Mouse (Mus musculus): ENCODE results near the gene Tbc1d10c. TPM values are rescaled to one million over a fixed set of nuclear protein-coding genes. Genes with fewer than 3 reads are reported as not detected.
A peak's percentile ranks its signal among the peaks of the same experiment; 100 is the strongest.

The Tbc1d10c gene
- total RNA-seq (2012; rRNA removed) = 46.3 and 57.8 TPM in 2 replicates
- 43.5 and 51.5 TPM in 2 replicates for total RNA-seq (2014; rRNA removed)
- 57.4 and 58.5 TPM in 2 replicates for polyA plus RNA-seq (2012; ENCODE audit: insufficient read length, low read depth)

DNA sequence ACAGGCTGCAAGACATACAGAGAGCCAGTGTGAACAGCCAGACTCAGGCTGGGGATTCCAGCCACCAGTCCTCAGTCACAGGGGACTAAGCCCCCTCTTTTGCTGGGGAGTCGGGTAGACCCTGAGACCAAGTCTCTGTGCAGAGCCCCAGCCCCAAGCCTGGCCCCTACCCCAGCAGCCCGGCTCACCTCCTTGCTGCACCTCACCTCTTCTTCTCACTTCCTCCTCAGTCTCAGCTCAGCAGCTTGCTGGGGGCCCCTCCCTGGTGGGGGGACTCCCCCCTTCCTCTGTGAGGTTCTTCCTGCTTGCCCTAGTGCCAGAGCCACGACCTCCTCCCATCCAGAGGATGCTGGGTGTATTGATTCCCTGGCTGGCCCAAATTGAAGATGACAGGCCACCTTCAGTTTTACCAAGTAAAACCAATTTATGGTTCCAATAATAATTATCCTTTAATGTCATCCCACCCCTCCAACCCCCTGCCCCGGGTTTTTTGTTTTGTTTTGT, at the start of gene Tbc1d10c:
Gene Tbc1d10c, minus strand, starts transcription at position 454 of the 504 bp plus-strand sequence.
- Histone ChIP-seq H3K9ac (ENCODE audit: insufficient read depth, low read depth) (peak within 1 kb of the TSS; percentile 74), H3K27me3 (replicated peaks) (no peaks in the 10 kb centered on the region), H3K36me3 (replicated peaks in 1 of 2; ENCODE audit: control insufficient read depth in 1 of 2, insufficient read depth in 1 of 2, low read length in 1 of 2) (peaks cover 48 to 63% of the 10 kb centered on the region in 2 experiments), H3K9me3 (replicated peaks; ENCODE audit: low read length) (no peaks in the 10 kb centered on the region), H3K79me2 (replicated peaks; ENCODE audit: control insufficient read depth, extremely low read depth, insufficient read depth, poor library complexity, severe bottlenecking) (peaks cover 46% of the 10 kb centered on the region), H3K4me3 (replicated peaks in 1 of 3; ENCODE audit: low read depth in 2 of 3, low read length in 2 of 3, poor library complexity in 1 of 3) (peak within 1 kb of the TSS; percentile 86 to 89 (median 87)), H3K4me1 (ENCODE audit: control insufficient read depth in 1 of 2, insufficient read depth in 2 of 2) (peaks cover 19 to 65% of the 10 kb centered on the region in 2 experiments), H3K4me2 (ENCODE audit: insufficient read depth, low read depth, poor library complexity, severe bottlenecking) (peak within 1 kb of the TSS; percentile 70), H3K27ac (ENCODE audit: insufficient read depth, low read depth) (peak within 1 kb of the TSS; percentile 82)
- peak; percentile 88 for DNase-seq (ENCODE audit: extremely low read depth)
- no peak for TF ChIP-seq JUND (conservative IDR thresholded peaks at IDR 0.05; ENCODE audit: low read depth, low read length)
- TF ChIP-seq ZKSCAN1 (IDR thresholded peaks at IDR 0.05; ENCODE audit: borderline replicate concordance, low read depth, low read length) = no peak
- TF ChIP-seq CHD1 (IDR thresholded peaks at IDR 0.05; ENCODE audit: low read depth, low read length) = no peak
- peak; percentile 47; the same call in 1 of the 2 replicates for TF ChIP-seq ETS1 (conservative IDR thresholded peaks at IDR 0.05; ENCODE audit: low read depth, low read length)
- TF ChIP-seq TBP (conservative IDR thresholded peaks at IDR 0.05; ENCODE audit: low read depth, low read length) = no peak; the same call in 1 of the 2 replicates
- TF ChIP-seq E2F4 (IDR thresholded peaks at IDR 0.05; ENCODE audit: insufficient replicate concordance, low read depth, low read length) = no peak
- no peak for TF ChIP-seq GABPA (IDR thresholded peaks at IDR 0.05; ENCODE audit: insufficient replicate concordance, low read depth, low read length)
- peak; percentile 30; the same call in 1 of the 2 replicates for TF ChIP-seq HCFC1 (IDR thresholded peaks at IDR 0.05; ENCODE audit: low read depth, low read length)
- TF ChIP-seq UBTF (IDR thresholded peaks at IDR 0.05; ENCODE audit: low read depth, low read length) = 0 out of 2 replicates have a peak, but pooled peaks have one; percentile 23
- no peak for TF ChIP-seq JUN (IDR thresholded peaks at IDR 0.05; ENCODE audit: insufficient read depth, low read depth, low read length)
- peak; percentile 69 for TF ChIP-seq MEF2A (IDR thresholded peaks at IDR 0.05; ENCODE audit: borderline replicate concordance, low read depth, low read length)
- peak; percentile 24; the same call in 1 of the 2 replicates for TF ChIP-seq BHLHE40 (IDR thresholded peaks at IDR 0.05; ENCODE audit: low read depth, low read length)
- peak; percentile 81 for TF ChIP-seq ELF1 (IDR thresholded peaks at IDR 0.05; ENCODE audit: low read depth, low read length)
- no peak; the same call in 1 of the 2 replicates for TF ChIP-seq ZNF384 (IDR thresholded peaks at IDR 0.05; ENCODE audit: low read depth, low read length)
- peak; percentile 64; the same call in 1 of the 2 replicates for TF ChIP-seq CHD2 (IDR thresholded peaks at IDR 0.05; ENCODE audit: low read length)
- peak; percentile 98 for TF ChIP-seq MAZ (IDR thresholded peaks at IDR 0.05; ENCODE audit: low read depth, low read length)
- TF ChIP-seq POLR2A (IDR thresholded peaks at IDR 0.05; ENCODE audit: low read depth, low read length) = peak; percentile 63
- peak; percentile 69; the same call in 1 of the 2 replicates for TF ChIP-seq TCF12 (IDR thresholded peaks at IDR 0.05; ENCODE audit: low read depth, low read length)
- no peak for TF ChIP-seq KAT2A (IDR thresholded peaks at IDR 0.05; ENCODE audit: insufficient replicate concordance, low read length)
- peak; percentile 93 for TF ChIP-seq IRF4 (IDR thresholded peaks at IDR 0.05; ENCODE audit: low read depth, low read length)
- no peak for TF ChIP-seq PAX5 (IDR thresholded peaks at IDR 0.05; ENCODE audit: low read length)
- no peak; the same call in 1 of the 2 replicates for TF ChIP-seq NRF1 (IDR thresholded peaks at IDR 0.05; ENCODE audit: low read depth, low read length)
- no peak for TF ChIP-seq USF2 (conservative IDR thresholded peaks at IDR 0.05; ENCODE audit: low read depth, low read length)
- TF ChIP-seq POLR2AphosphoS2 (IDR thresholded peaks at IDR 0.05; ENCODE audit: low read depth, low read length) = no peak
- TF ChIP-seq USF1 (IDR thresholded peaks at IDR 0.05; ENCODE audit: low read depth, low read length) = no peak
- TF ChIP-seq CTCF (conservative IDR thresholded peaks at IDR 0.05 in 1 of 2, IDR thresholded peaks at IDR 0.05 in 1 of 2; ENCODE audit: low read depth in 2 of 2, low read length in 2 of 2) = no peak
- TF ChIP-seq EP300 (IDR thresholded peaks at IDR 0.05; ENCODE audit: low read length) = peak; percentile 80
- TF ChIP-seq SMC3 (IDR thresholded peaks at IDR 0.05; ENCODE audit: low read depth, low read length) = no peak
- no peak for TF ChIP-seq RCOR1 (conservative IDR thresholded peaks at IDR 0.05; ENCODE audit: low read depth, low read length)
- no peak for TF ChIP-seq MYC (IDR thresholded peaks at IDR 0.05; ENCODE audit: low read depth, low read length)
- no peak for TF ChIP-seq ZC3H11A (IDR thresholded peaks at IDR 0.05; ENCODE audit: low read depth, low read length)
- no peak for TF ChIP-seq MAFK (IDR thresholded peaks at IDR 0.05; ENCODE audit: insufficient replicate concordance, low read length)
- TF ChIP-seq NELFE (IDR thresholded peaks at IDR 0.05; ENCODE audit: low read depth, low read length) = no peak
- no peak for TF ChIP-seq ZMIZ1 (IDR thresholded peaks at IDR 0.05; ENCODE audit: low read depth, low read length)
- TF ChIP-seq MXI1 (IDR thresholded peaks at IDR 0.05; ENCODE audit: low read depth, low read length) = peak; percentile 99
- 0 out of 2 replicates have a peak, but pooled peaks have one; percentile 3 for TF ChIP-seq MAX (IDR thresholded peaks at IDR 0.05; ENCODE audit: low read length)
- TF ChIP-seq RAD21 (IDR thresholded peaks at IDR 0.05; ENCODE audit: low read depth, low read length) = no peak; the same call in 1 of the 2 replicates
- TF ChIP-seq SIN3A (IDR thresholded peaks at IDR 0.05; ENCODE audit: low read length) = peak; percentile 80; the same call in 1 of the 2 replicates
- in situ Hi-C loops (cut with MboI; ENCODE audit: low pct_ligation_motif_present, low pct_unique_long_range_greater_than_20kb, low sequenced_read_pairs) = no loop called here
- dilution Hi-C loops (cut with MboI; ENCODE audit: extremely low pct_ligation_motif_present, extremely low pct_unique_long_range_greater_than_20kb, low sequenced_read_pairs) = no loop called here
